Mouse (Mus musculus) lung, adult 2 months (tissue): ENCODE results near the gene Smyd2. TPM values are rescaled to one million over a fixed set of nuclear protein-coding genes. Genes with fewer than 3 reads are reported as not detected.

Source experiments
- DNase-seq: peaks from one replicate; pipeline ENCODE4 v3.0.0; 2022
- H3K4me1 ChIP-seq: fragments of 200-500 bp; 2 replicates; pipeline ENCODE4 v1.6.1; 2011; ENCODE audit warnings: low read length; ENCODE audit not compliant: control insufficient read depth, insufficient read depth
- H3K4me3 ChIP-seq: fragments of 200-500 bp; replicated peaks from 2 replicates; pipeline ENCODE3; 2011; ENCODE audit warnings: low read depth, mild to moderate bottlenecking, control low read depth, low read length; ENCODE audit errors: extremely low read depth
- CTCF ChIP-seq: fragments of 200-500 bp; IDR thresholded peaks from 2 replicates; pipeline ENCODE4 v1.5.1; 2011; ENCODE audit warnings: mild to moderate bottlenecking, low read length, control low read depth; ENCODE audit not compliant: insufficient read depth
- POLR2A ChIP-seq: fragments of 200-500 bp; IDR thresholded peaks from 2 replicates; pipeline ENCODE4 v1.6.1; 2011; ENCODE audit warnings: low read depth, mild to moderate bottlenecking, control low read depth, low read length, borderline replicate concordance; ENCODE audit errors: extremely low read depth
- WGBS: fragments of 180-500 bp; shearing (Covaris S2); methylation state at CpG from one replicate; pipeline ENCODE4 v1.1.7; 2018; 5-methylcytosine and 5-hydroxymethylcytosine counted together
- polyA plus RNA-seq: library from polyadenylated mRNA; depleted of rRNA; stranded (reverse); fragments of >200 nt; gene quantifications from 2 replicates; pipeline ENCODE4 v1.2.3, GENCODE M21; 2012

Gene Smyd2
- polyA plus RNA-seq, 1 experiment = 23.4 TPM

- TF ChIP-seq CTCF (no peak), POLR2A (no peak)
- DNase-seq = no peak
Measured at GRCm38 (mm10) chr1:189920701-189921567, 1.2 kb downstream of the Smyd2 start.

GRCm38 (mm10) chr1:189919756-189920155 lies 2.4 kb downstream of the Smyd2 start:
- DNase-seq = no peak
- no peak for TF ChIP-seq POLR2A
- WGBS = 90% methylated on average over 3 of the region's 3 CpGs

More at GRCm38 (mm10) chr1:189920701-189921567, 1.2 kb downstream of the Smyd2 start:
- 49% methylated on average over 28 of the region's 28 CpGs for WGBS
- Histone ChIP-seq H3K4me3 (no peak overlapping the region), H3K4me1 (peaks cover 10% of the 10 kb centered on the region)

GRCm38 (mm10) chr1:189917126-189917500 lies 5.0 kb downstream of the Smyd2 start:
- DNase-seq = no peak
- no peak overlapping the region for H3K4me3 ChIP-seq
- WGBS = 59% methylated on average over 4 of the region's 4 CpGs
- TF ChIP-seq CTCF (no peak), POLR2A (no peak)
- H3K4me1 ChIP-seq = peaks cover 6% of the 10 kb centered on the region

More at GRCm38 (mm10) chr1:189919756-189920155, 2.4 kb downstream of the Smyd2 start:
- no peak overlapping the region for H3K4me3 ChIP-seq
- peaks cover 10% of the 10 kb centered on the region for H3K4me1 ChIP-seq

- 81% methylated on average over 10 of the region's 10 CpGs for WGBS
- TF ChIP-seq POLR2A (no peak), CTCF (no peak)
- no peak for DNase-seq
- Histone ChIP-seq H3K4me3 (no peak overlapping the region), H3K4me1 (peaks cover 4% of the 10 kb centered on the region)
Measured at GRCm38 (mm10) chr1:189916422-189917125, 5.6 kb downstream of the Smyd2 start.

- 78% methylated on average over 21 of the region's 21 CpGs for WGBS
- Histone ChIP-seq H3K4me3 (no peak overlapping the region), H3K4me1 (peaks cover 2% of the 10 kb centered on the region; the same call in 1 of the 2 replicates)
- no peak for DNase-seq
- no peak for TF ChIP-seq CTCF
- TF ChIP-seq POLR2A = no peak
Measured at GRCm38 (mm10) chr1:189913093-189913760, 8.9 kb downstream of the Smyd2 start.

GRCm38 (mm10) chr1:189910685-189911345 lies 11.3 kb downstream of the Smyd2 start:
- 55% methylated on average over 13 of the region's 13 CpGs for WGBS
- no peak for TF ChIP-seq POLR2A
- TF ChIP-seq CTCF = no peak
- peak; percentile 26 for DNase-seq

GRCm38 (mm10) chr1:189903169-189903568 lies 19.0 kb downstream of the Smyd2 start:
- TF ChIP-seq POLR2A = no peak
- TF ChIP-seq CTCF = no peak
- H3K4me3 ChIP-seq = no peak overlapping the region
- no peak for DNase-seq
- no peaks in the 10 kb centered on the region for H3K4me1 ChIP-seq
- WGBS = 89% methylated on average over 11 of the region's 11 CpGs

More at GRCm38 (mm10) chr1:189910685-189911345, 11.3 kb downstream of the Smyd2 start:
- H3K4me3 ChIP-seq = no peak overlapping the region
- H3K4me1 ChIP-seq = peaks cover 2% of the 10 kb centered on the region; the same call in 1 of the 2 replicates

- Histone ChIP-seq H3K4me3 (no peak overlapping the region), H3K4me1 (no peaks in the 10 kb centered on the region)
- WGBS = 95% methylated on average over 9 of the region's 9 CpGs
- TF ChIP-seq CTCF (no peak), POLR2A (no peak)
- no peak for DNase-seq
Measured at GRCm38 (mm10) chr1:189902413-189902812, 19.8 kb downstream of the Smyd2 start.

- H3K4me3 ChIP-seq = no peak overlapping the region
- TF ChIP-seq CTCF (no peak), POLR2A (no peak)
- 87% methylated on average over 6 of the region's 6 CpGs for WGBS
- no peaks in the 10 kb centered on the region for H3K4me1 ChIP-seq
- no peak for DNase-seq
Measured at GRCm38 (mm10) chr1:189899526-189899925, 22.6 kb downstream of the Smyd2 start.
